Comparison of ENCODE assay signal across 31 mouse cellular contexts in the genomic region with DNA sequence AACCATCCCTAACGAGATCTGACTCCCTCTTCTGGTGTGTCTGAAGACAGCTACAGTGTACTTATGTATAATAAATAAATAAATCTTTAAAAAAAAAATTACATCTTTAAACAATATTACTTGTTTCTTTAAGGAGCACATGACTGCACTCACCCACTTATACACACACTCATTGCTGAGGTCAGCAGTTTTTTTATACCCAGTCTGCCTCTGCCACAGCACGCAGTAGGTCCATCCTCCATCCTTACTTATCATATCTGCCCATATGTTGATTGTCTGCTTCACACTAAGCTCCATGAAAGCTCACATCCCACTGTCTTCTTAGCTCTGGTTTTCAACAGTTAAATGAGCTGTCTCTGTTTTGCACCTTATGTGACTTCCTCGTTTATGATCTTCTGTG.
"Had no signal": no experiment of that assay in that cellular context is flagged by ENCODE, and none has a peak within 500 bp of the region (broad histone marks: within the 10 kb centered on the region; RNA-seq: fewer than 3 reads in every experiment).

No protein-coding gene starts in this region.

- H3K9me3 ChIP-seq: heart, embryonic 12.5 days; heart, embryonic 13.5 days; heart, embryonic 15.5 days; hindbrain, embryonic 10.5 days; hindbrain, embryonic 12.5 days; hindbrain, embryonic 13.5 days; hindbrain, embryonic 15.5 days; intestine, embryonic 15.5 days; kidney, embryonic 15.5 days had no signal

- H3K27me3 ChIP-seq: heart, embryonic 12.5 days; heart, embryonic 13.5 days; heart, embryonic 15.5 days; hindbrain, embryonic 12.5 days; hindbrain, embryonic 13.5 days; hindbrain, embryonic 15.5 days; intestine, embryonic 15.5 days; kidney, embryonic 15.5 days had no signal

- H3K9ac ChIP-seq: heart, embryonic 12.5 days; heart, embryonic 13.5 days; heart, embryonic 15.5 days; hindbrain, embryonic 12.5 days; hindbrain, embryonic 13.5 days; hindbrain, embryonic 14.5 days; hindbrain, embryonic 15.5 days; intestine, embryonic 15.5 days; kidney, embryonic 15.5 days had no signal

- H3K36me3 ChIP-seq: heart, embryonic 12.5 days; heart, embryonic 13.5 days; heart, embryonic 15.5 days; hindbrain, embryonic 10.5 days; hindbrain, embryonic 12.5 days; hindbrain, embryonic 13.5 days; hindbrain, embryonic 15.5 days; intestine, embryonic 15.5 days; kidney, embryonic 15.5 days had no signal

- DNase-seq: heart, postnatal 14 days; heart, postnatal 4 days; kidney, adult 11 months; kidney, adult 18-20 months; kidney, adult 2 months; kidney, adult 8-10 months; kidney, adult 9 months; kidney, postnatal 10 days; kidney, postnatal 14 days; kidney, postnatal 25 days; kidney, postnatal 36 days; kidney, postnatal 4 days; layer of hippocampus, adult 9-11 months; layer of hippocampus, postnatal 36 days had no signal

- H3K27ac ChIP-seq: heart, embryonic 13.5 days; heart, embryonic 15.5 days; hindbrain, embryonic 10.5 days; hindbrain, embryonic 12.5 days; hindbrain, embryonic 13.5 days; hindbrain, embryonic 14.5 days; hindbrain, embryonic 15.5 days; hindbrain, postnatal 0 days; kidney, embryonic 15.5 days; kidney, postnatal 0 days; layer of hippocampus, adult 2 months; left cerebral cortex, adult 2 months had no signal

- H3K4me3 ChIP-seq: heart, embryonic 12.5 days; heart, embryonic 13.5 days; heart, embryonic 15.5 days; hindbrain, embryonic 10.5 days; hindbrain, embryonic 12.5 days; hindbrain, embryonic 13.5 days; hindbrain, embryonic 15.5 days; intestine, embryonic 15.5 days; kidney, embryonic 15.5 days; layer of hippocampus, adult 2 months; left cerebral cortex, adult 2 months had no signal

- H3K4me1 ChIP-seq: heart, embryonic 12.5 days; heart, embryonic 13.5 days; heart, embryonic 15.5 days; hindbrain, embryonic 10.5 days; hindbrain, embryonic 12.5 days; hindbrain, embryonic 13.5 days; hindbrain, embryonic 15.5 days; intestine, embryonic 15.5 days; kidney, embryonic 15.5 days had no signal

- H3K4me2 ChIP-seq: heart, embryonic 12.5 days; heart, embryonic 13.5 days; heart, embryonic 15.5 days; hindbrain, embryonic 12.5 days; hindbrain, embryonic 13.5 days; hindbrain, embryonic 14.5 days; hindbrain, embryonic 15.5 days; intestine, embryonic 15.5 days; kidney, embryonic 15.5 days had no signal

- ATAC-seq: hindbrain, embryonic 16.5 days; hindbrain, postnatal 0 days; inflammation-experienced regulatory T-cells, adult 6 months; intestine, embryonic 15.5 days; intestine, postnatal 0 days had no signal
